Mouse (Mus musculus): ENCODE data around the gene Sorcs2. TPM values are rescaled to one million over a fixed set of nuclear protein-coding genes. Genes with fewer than 3 reads are reported as not detected.
A peak's percentile ranks its signal among the peaks of the same experiment; 100 is the strongest.

The Sorcs2 gene
- polyA plus RNA-seq, 1 experiment from 2014 or later = 6.0 TPM

DNA sequence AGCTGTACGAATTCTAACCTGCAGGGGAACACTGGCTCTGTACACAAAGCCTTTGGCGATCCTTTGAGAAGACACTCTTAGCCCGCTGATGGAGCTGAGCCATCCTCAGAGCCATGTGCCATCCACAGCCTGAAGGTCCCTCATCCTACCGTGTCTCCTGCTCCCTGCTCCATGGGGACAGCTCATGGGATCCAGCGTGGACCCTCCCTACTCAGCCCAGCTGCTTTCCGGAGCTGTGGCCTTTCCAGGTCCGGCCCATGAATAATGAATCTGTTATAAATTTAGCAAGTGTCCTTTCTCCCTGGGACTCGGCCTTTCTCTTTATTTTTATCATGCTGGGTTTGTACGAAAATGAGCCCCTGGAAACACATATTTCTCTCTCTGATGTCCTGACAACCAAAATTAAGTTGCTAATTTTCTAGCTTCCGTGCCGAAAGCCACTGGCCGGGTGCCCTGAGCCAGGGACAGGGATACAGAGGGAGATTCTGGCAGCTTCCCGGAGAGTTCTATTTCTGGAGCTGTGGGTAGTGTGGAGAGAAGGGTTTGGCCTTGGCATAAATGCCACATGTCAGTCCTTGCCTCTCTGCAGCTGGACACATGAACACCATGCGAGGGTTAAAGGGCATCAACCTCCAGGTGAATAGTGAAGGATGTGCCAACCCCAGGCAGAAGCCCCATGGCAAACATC lies 228.8 kb downstream of the Sorcs2 start:
- H3K4me2 ChIP-seq (replicated peaks; ENCODE audit: low read depth, low read length) = no peak overlapping the region
- WGBS = 74% methylated on average over 14 of the region's 14 CpGs
- no peaks in the 10 kb centered on the region; the same call in 1 of the 2 replicates for H3K27me3 ChIP-seq (ENCODE audit: control insufficient read depth, insufficient read depth, low read length)
- no peaks in the 10 kb centered on the region for H3K9me3 ChIP-seq (ENCODE audit: control insufficient read depth, low read length)
- no peaks in the 10 kb centered on the region for H3K36me3 ChIP-seq (ENCODE audit: control insufficient read depth, insufficient read depth, low read length)
- no peak overlapping the region for H3K4me3 ChIP-seq (ENCODE audit: low read depth, low read length)
- no peak overlapping the region for H3K9ac ChIP-seq (ENCODE audit: low read depth, low read length)
- peaks cover 3% of the 10 kb centered on the region; the same call in 1 of the 2 replicates for H3K4me1 ChIP-seq (replicated peaks; ENCODE audit: control insufficient read depth, insufficient read depth, low read length)
- H3K27ac ChIP-seq (ENCODE audit: low read depth, low read length) = no peak overlapping the region
- no peak for ATAC-seq (ENCODE audit: low FRiP score)
- no peak for DNase-seq (ENCODE audit: low spot score)

GRCm38 (mm10) chr5:36166346-36167013 lies 231.5 kb downstream of the Sorcs2 start:
- Histone ChIP-seq H3K9me3 (ENCODE audit: control insufficient read depth, low read length) (no peaks in the 10 kb centered on the region), H3K36me3 (ENCODE audit: control insufficient read depth, insufficient read depth, low read length) (no peaks in the 10 kb centered on the region), H3K4me3 (ENCODE audit: low read depth, low read length) (no peak overlapping the region), H3K4me2 (replicated peaks; ENCODE audit: low read depth, low read length) (no peak overlapping the region), H3K9ac (ENCODE audit: low read depth, low read length) (no peak overlapping the region), H3K27ac (ENCODE audit: low read depth, low read length) (no peak overlapping the region), H3K27me3 (ENCODE audit: control insufficient read depth, insufficient read depth, low read length) (no peaks in the 10 kb centered on the region; the same call in 1 of the 2 replicates), H3K4me1 (replicated peaks; ENCODE audit: control insufficient read depth, insufficient read depth, low read length) (peaks cover 3% of the 10 kb centered on the region; the same call in 1 of the 2 replicates)
- peak; percentile 47; the same call in 1 of the 2 replicates for ATAC-seq (ENCODE audit: low FRiP score)
- DNase-seq (ENCODE audit: low spot score) = no peak
- WGBS = 76% methylated on average over 6 of the region's 6 CpGs

DNA sequence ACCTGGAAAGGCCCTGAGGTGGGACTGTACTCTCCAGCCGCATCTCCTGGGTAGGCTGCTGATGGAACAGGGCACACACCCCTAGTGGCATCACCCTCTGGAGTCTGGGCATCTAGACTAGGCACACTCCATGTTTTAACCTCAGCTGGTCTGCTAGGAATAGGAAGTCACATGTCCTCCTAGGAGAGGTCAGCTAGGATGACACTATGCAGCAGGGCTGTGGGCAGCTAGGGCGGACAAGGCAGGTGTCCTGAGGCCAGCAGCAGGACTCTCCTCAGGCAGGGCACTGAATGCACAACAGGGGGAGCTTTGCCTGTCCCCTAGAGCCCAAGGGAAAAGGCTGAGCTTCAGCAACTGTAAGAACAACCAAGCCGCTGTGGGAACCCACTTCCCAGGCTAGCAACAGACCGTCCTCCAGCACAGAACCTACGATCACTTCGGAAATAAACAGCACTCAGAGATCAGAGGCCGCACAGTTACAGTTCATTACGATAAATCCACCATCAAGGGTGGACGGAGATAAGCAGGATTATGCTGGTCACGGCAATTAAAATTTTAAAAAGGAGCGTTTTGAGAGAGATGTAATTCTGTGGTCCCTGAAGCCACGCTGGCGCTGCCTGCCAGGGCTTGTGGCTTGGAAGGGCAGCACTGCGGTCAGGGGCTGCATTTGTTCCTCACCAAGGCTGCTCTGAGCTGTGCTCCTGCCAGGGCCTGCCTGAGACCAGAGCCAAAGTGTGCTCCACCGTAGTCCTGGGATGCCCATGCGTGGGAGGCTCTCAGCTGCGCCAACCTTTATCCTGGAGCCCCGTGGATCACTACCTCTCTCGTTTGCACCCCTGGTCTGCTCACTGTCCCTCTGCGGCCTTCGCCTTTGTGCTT lies 232.3 kb downstream of the Sorcs2 start:
- ATAC-seq (ENCODE audit: low FRiP score) (0 out of 2 replicates have a peak, but pooled peaks have one; percentile 15), DNase-seq (ENCODE audit: low spot score) (no peak)
- H3K4me2 ChIP-seq (replicated peaks; ENCODE audit: low read depth, low read length) = no peak overlapping the region

GRCm38 (mm10) chr5:36154879-36155485 lies 243.0 kb downstream of the Sorcs2 start:
- H3K4me2 ChIP-seq (replicated peaks; ENCODE audit: low read depth, low read length) = no peak overlapping the region
- 30% methylated on average over 8 of the region's 8 CpGs for WGBS
- DNase-seq (ENCODE audit: low spot score) (peak; percentile 41), ATAC-seq (ENCODE audit: low FRiP score) (peak; percentile 64)
- no peak overlapping the region for H3K4me3 ChIP-seq (ENCODE audit: low read depth, low read length)
- no peaks in the 10 kb centered on the region for H3K36me3 ChIP-seq (ENCODE audit: control insufficient read depth, insufficient read depth, low read length)
- H3K27ac ChIP-seq (ENCODE audit: low read depth, low read length) = peak overlapping the region; percentile 43
- no peaks in the 10 kb centered on the region for H3K27me3 ChIP-seq (ENCODE audit: control insufficient read depth, insufficient read depth, low read length)
- H3K9me3 ChIP-seq (ENCODE audit: control insufficient read depth, low read length) = no peaks in the 10 kb centered on the region
- H3K9ac ChIP-seq (ENCODE audit: low read depth, low read length) = no peak overlapping the region
- peaks cover 7% of the 10 kb centered on the region for H3K4me1 ChIP-seq (replicated peaks; ENCODE audit: control insufficient read depth, insufficient read depth, low read length)

More for the DNA sequence above, 232.3 kb downstream of the Sorcs2 start:
- Histone ChIP-seq H3K9ac (ENCODE audit: low read depth, low read length) (no peak overlapping the region), H3K9me3 (ENCODE audit: control insufficient read depth, low read length) (no peaks in the 10 kb centered on the region), H3K4me1 (replicated peaks; ENCODE audit: control insufficient read depth, insufficient read depth, low read length) (peaks cover 3% of the 10 kb centered on the region; the same call in 1 of the 2 replicates), H3K4me3 (ENCODE audit: low read depth, low read length) (no peak overlapping the region), H3K27me3 (ENCODE audit: control insufficient read depth, insufficient read depth, low read length) (no peaks in the 10 kb centered on the region; the same call in 1 of the 2 replicates), H3K27ac (ENCODE audit: low read depth, low read length) (no peak overlapping the region), H3K36me3 (ENCODE audit: control insufficient read depth, insufficient read depth, low read length) (no peaks in the 10 kb centered on the region)
- WGBS = 83% methylated on average over 21 of the region's 21 CpGs

GRCm38 (mm10) chr5:36153261-36153660 lies 244.7 kb downstream of the Sorcs2 start:
- H3K4me2 ChIP-seq (replicated peaks; ENCODE audit: low read depth, low read length) = no peak overlapping the region
- H3K27me3 ChIP-seq (ENCODE audit: control insufficient read depth, insufficient read depth, low read length) = no peaks in the 10 kb centered on the region
- no peaks in the 10 kb centered on the region for H3K9me3 ChIP-seq (ENCODE audit: control insufficient read depth, low read length)
- ATAC-seq (ENCODE audit: low FRiP score) (no peak), DNase-seq (ENCODE audit: low spot score) (no peak)
- no peak overlapping the region for H3K27ac ChIP-seq (ENCODE audit: low read depth, low read length)
- 75% methylated on average over 2 of the region's 2 CpGs for WGBS
- H3K4me1 ChIP-seq (replicated peaks; ENCODE audit: control insufficient read depth, insufficient read depth, low read length) = peaks cover 7% of the 10 kb centered on the region
- no peak overlapping the region for H3K9ac ChIP-seq (ENCODE audit: low read depth, low read length)
- H3K4me3 ChIP-seq (ENCODE audit: low read depth, low read length) = no peak overlapping the region
- H3K36me3 ChIP-seq (ENCODE audit: control insufficient read depth, insufficient read depth, low read length) = no peaks in the 10 kb centered on the region

- Histone ChIP-seq H3K36me3 (ENCODE audit: control insufficient read depth, insufficient read depth, low read length) (no peaks in the 10 kb centered on the region), H3K9me3 (ENCODE audit: control insufficient read depth, low read length) (no peaks in the 10 kb centered on the region), H3K9ac (ENCODE audit: low read depth, low read length) (no peak overlapping the region), H3K4me3 (ENCODE audit: low read depth, low read length) (no peak overlapping the region), H3K4me2 (replicated peaks; ENCODE audit: low read depth, low read length) (no peak overlapping the region), H3K27me3 (ENCODE audit: control insufficient read depth, insufficient read depth, low read length) (no peaks in the 10 kb centered on the region), H3K27ac (ENCODE audit: low read depth, low read length) (no peak overlapping the region), H3K4me1 (replicated peaks; ENCODE audit: control insufficient read depth, insufficient read depth, low read length) (peaks cover 6% of the 10 kb centered on the region)
- DNase-seq (ENCODE audit: low spot score) (no peak), ATAC-seq (ENCODE audit: low FRiP score) (no peak)
- WGBS = 63% methylated on average over 8 of the region's 8 CpGs
Measured at GRCm38 (mm10) chr5:36151086-36151485, 246.9 kb downstream of the Sorcs2 start.

- Histone ChIP-seq H3K36me3 (ENCODE audit: control insufficient read depth, insufficient read depth, low read length) (no peaks in the 10 kb centered on the region), H3K4me2 (replicated peaks; ENCODE audit: low read depth, low read length) (no peak overlapping the region), H3K4me1 (replicated peaks; ENCODE audit: control insufficient read depth, insufficient read depth, low read length) (peaks cover 1% of the 10 kb centered on the region), H3K9me3 (ENCODE audit: control insufficient read depth, low read length) (no peaks in the 10 kb centered on the region), H3K27ac (ENCODE audit: low read depth, low read length) (no peak overlapping the region), H3K27me3 (ENCODE audit: control insufficient read depth, insufficient read depth, low read length) (no peaks in the 10 kb centered on the region), H3K9ac (ENCODE audit: low read depth, low read length) (no peak overlapping the region), H3K4me3 (ENCODE audit: low read depth, low read length) (no peak overlapping the region)
- no peak for DNase-seq (ENCODE audit: low spot score)
- no peak for ATAC-seq (ENCODE audit: low FRiP score)
- WGBS = 51% methylated on average over 8 of the region's 8 CpGs
Measured at GRCm38 (mm10) chr5:36149098-36149497, 248.8 kb downstream of the Sorcs2 start.

- no peak overlapping the region for H3K4me3 ChIP-seq (ENCODE audit: low read depth, low read length)
- DNase-seq (ENCODE audit: low spot score) = no peak
- no peak overlapping the region for H3K9ac ChIP-seq (ENCODE audit: low read depth, low read length)
- H3K9me3 ChIP-seq (ENCODE audit: control insufficient read depth, low read length) = no peaks in the 10 kb centered on the region
- WGBS = 92% methylated on average over 2 of the region's 2 CpGs
- H3K27ac ChIP-seq (ENCODE audit: low read depth, low read length) = no peak overlapping the region
- ATAC-seq (ENCODE audit: low FRiP score) = no peak
- H3K4me1 ChIP-seq (replicated peaks; ENCODE audit: control insufficient read depth, insufficient read depth, low read length) = peaks cover 2% of the 10 kb centered on the region; the same call in 1 of the 2 replicates
- no peak overlapping the region for H3K4me2 ChIP-seq (replicated peaks; ENCODE audit: low read depth, low read length)
- H3K36me3 ChIP-seq (ENCODE audit: control insufficient read depth, insufficient read depth, low read length) = no peaks in the 10 kb centered on the region
- no peaks in the 10 kb centered on the region for H3K27me3 ChIP-seq (ENCODE audit: control insufficient read depth, insufficient read depth, low read length)
Measured at GRCm38 (mm10) chr5:36146589-36146988, 251.3 kb downstream of the Sorcs2 start.
